In the genomic region with DNA sequence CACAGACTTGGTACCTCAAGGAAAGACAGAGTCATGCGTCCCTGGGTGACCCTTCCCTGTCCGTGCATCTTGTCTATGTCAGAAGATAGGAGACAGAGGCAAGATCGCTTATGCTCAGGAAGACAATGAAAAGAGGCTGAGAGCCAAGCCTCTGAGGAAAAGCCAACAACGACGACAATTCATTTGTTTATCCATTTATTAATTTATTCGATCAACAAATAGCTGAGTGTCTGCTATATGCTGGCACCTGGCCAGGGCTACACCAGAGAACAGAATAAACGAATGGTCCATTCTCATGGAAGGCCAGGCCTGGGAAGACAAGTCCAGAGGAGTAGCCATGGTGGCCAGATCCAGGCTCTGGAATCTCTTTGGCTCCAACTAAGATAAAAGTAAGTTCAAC, we compare ENCODE assay signal across 23 mouse cellular contexts. TPM values are rescaled to one million over a fixed set of nuclear protein-coding genes. Genes with fewer than 3 reads are reported as not detected.
"Had no signal": no experiment of that assay in that cellular context is flagged by ENCODE, and none has a peak within 500 bp of the region (broad histone marks: within the 10 kb centered on the region; RNA-seq: fewer than 3 reads in every experiment).

No protein-coding gene starts in this region.

- H3K9ac ChIP-seq: limb, embryonic 12.5 days; limb, embryonic 15.5 days; liver, embryonic 14.5 days; liver, postnatal 0 days; midbrain, embryonic 13.5 days; neural tube, embryonic 13.5 days had no signal

- H3K27ac ChIP-seq: layer of hippocampus, adult 2 months; left cerebral cortex, adult 2 months; limb, embryonic 12.5 days; limb, embryonic 15.5 days; liver, embryonic 14.5 days; midbrain, embryonic 10.5 days; midbrain, embryonic 13.5 days; neural tube, embryonic 13.5 days had no signal

- H3K27me3 ChIP-seq: limb, embryonic 12.5 days; limb, embryonic 15.5 days; megakaryocyte, embryonic 14.5 days; midbrain, embryonic 13.5 days; neural tube, embryonic 13.5 days had no signal

- DNase-seq: kidney, adult 8-10 months; kidney, postnatal 14 days; kidney, postnatal 4 days; layer of hippocampus, postnatal 36 days; left cerebral cortex, postnatal 4 days; liver, postnatal 0 days; thymus, adult 18-20 months; thymus, postnatal 14 days; thymus, postnatal 4 days had no signal

- H3K4me1 ChIP-seq: megakaryocyte, embryonic 14.5 days had no signal

- H3K4me3 ChIP-seq: layer of hippocampus, adult 2 months; left cerebral cortex, adult 2 months; limb, embryonic 12.5 days; limb, embryonic 15.5 days; megakaryocyte, embryonic 14.5 days; midbrain, embryonic 10.5 days; midbrain, embryonic 13.5 days; myocyte; neural tube, embryonic 13.5 days had no signal

- H3K4me2 ChIP-seq: limb, embryonic 12.5 days; limb, embryonic 15.5 days; liver, embryonic 11.5 days; midbrain, embryonic 13.5 days; neural tube, embryonic 13.5 days had no signal

- H3K9me3 ChIP-seq: limb, embryonic 15.5 days; neural tube, embryonic 13.5 days had no signal

- ATAC-seq: intestine, postnatal 0 days; liver, postnatal 0 days; midbrain, embryonic 16.5 days had no signal

- H3K36me3 ChIP-seq: limb, embryonic 12.5 days; limb, embryonic 15.5 days; midbrain, embryonic 10.5 days; midbrain, embryonic 13.5 days; neural tube, embryonic 13.5 days had no signal

RNA-seq across cellular contexts. Expression of a gene that starts 59.0 kb away (rescaled TPM):
- total RNA-seq: neutrophil, adult 5-6 weeks had no signal
